Mouse (Mus musculus) cerebellum, postnatal 10 days (tissue): Measurements from ENCODE around the gene Ank3.

Experiments
- DNase-seq, 2 experiments: peaks; one replicate each; pipeline ENCODE4 v3.0.0; 2021; ENCODE audit warnings: mixed read lengths in 2 of 2

Ank3 gene

GRCm38 (mm10) chr10:69536372-69537075 is 138.0 kb downstream of the Ank3 start:
- DNase-seq: no peak

- DNase-seq: no peak
Observed at GRCm38 (mm10) chr10:69538236-69538635, 139.7 kb downstream of the Ank3 start.

GRCm38 (mm10) chr10:69542439-69542838 is 143.9 kb downstream of the Ank3 start:
- no peak for DNase-seq

GRCm38 (mm10) chr10:69543876-69544620 is 145.5 kb downstream of the Ank3 start:
- DNase-seq: no peak

- no peak for DNase-seq
Observed at GRCm38 (mm10) chr10:69544653-69545052, 146.1 kb downstream of the Ank3 start.

- DNase-seq: no peak
Observed at GRCm38 (mm10) chr10:69545936-69546335, 147.4 kb downstream of the Ank3 start.

GRCm38 (mm10) chr10:69546643-69547042 is 148.1 kb downstream of the Ank3 start:
- DNase-seq: no peak

GRCm38 (mm10) chr10:69548771-69549170 is 150.2 kb downstream of the Ank3 start:
- no peak for DNase-seq

- DNase-seq: no peak
Observed at GRCm38 (mm10) chr10:69549221-69549620, 150.6 kb downstream of the Ank3 start.

- no peak for DNase-seq
Observed at GRCm38 (mm10) chr10:69550824-69551223, 152.3 kb downstream of the Ank3 start.

GRCm38 (mm10) chr10:69553091-69553490 is 154.5 kb downstream of the Ank3 start:
- DNase-seq: no peak

GRCm38 (mm10) chr10:69555592-69555991 is 157.0 kb downstream of the Ank3 start:
- DNase-seq: no peak

GRCm38 (mm10) chr10:69556278-69556677 is 157.7 kb downstream of the Ank3 start:
- DNase-seq: peak; percentile 80 to 87

- DNase-seq: no peak
Observed at GRCm38 (mm10) chr10:69560237-69560636, 161.7 kb downstream of the Ank3 start.

GRCm38 (mm10) chr10:69562931-69563330 is 164.4 kb downstream of the Ank3 start:
- DNase-seq: no peak

- no peak for DNase-seq
Observed at GRCm38 (mm10) chr10:69565052-69565451, 166.5 kb downstream of the Ank3 start.

GRCm38 (mm10) chr10:69568976-69569375 is 170.4 kb downstream of the Ank3 start:
- no peak for DNase-seq

GRCm38 (mm10) chr10:69569740-69570139 is 171.2 kb downstream of the Ank3 start:
- no peak for DNase-seq

GRCm38 (mm10) chr10:69570466-69571288 is 172.1 kb downstream of the Ank3 start:
- no peak for DNase-seq

- DNase-seq: no peak
Observed at GRCm38 (mm10) chr10:69571422-69571821, 172.8 kb downstream of the Ank3 start.

- DNase-seq: no peak
Observed at GRCm38 (mm10) chr10:69571972-69572371, 173.4 kb downstream of the Ank3 start.

- no peak for DNase-seq
Observed at GRCm38 (mm10) chr10:69573054-69573453, 174.5 kb downstream of the Ank3 start.

GRCm38 (mm10) chr10:69573746-69574145 is 175.2 kb downstream of the Ank3 start:
- DNase-seq: no peak
